Mouse (Mus musculus) stomach, embryonic 15.5 days (tissue): Measurements from ENCODE around the gene Serpina1d. TPM values are rescaled to one million over a fixed set of nuclear protein-coding genes. Genes with fewer than 3 reads are reported as not detected.
"Not testable (repeated sequence)": the region's sequence is repeated elsewhere in the genome, so short reads cannot be mapped to it uniquely, and the experiment has no call there.

Experiments used
- ATAC-seq: fragments of 200-750 bp; cut with Nextera tagmentation; 2 replicates; pipeline ENCODE4 v1.8.0; 2017; ENCODE audit warnings: low read depth, moderate number of reproducible peaks, moderate TSS enrichment; ENCODE audit not compliant: insufficient read depth, low FRiP score
- H3K27ac ChIP-seq: fragments of 300-500 bp; sonication (generic); 2 replicates; pipeline ENCODE4 v1.5.1; 2015; ENCODE audit warnings: mild to moderate bottlenecking, inconsistent platforms
- H3K27me3 ChIP-seq: fragments of 300-500 bp; sonication (generic); replicated peaks from 2 replicates; pipeline ENCODE4 v1.6.1; 2015; ENCODE audit warnings: inconsistent platforms
- H3K36me3 ChIP-seq: fragments of 300-500 bp; sonication (generic); 2 replicates; pipeline ENCODE4 v1.6.1; 2015; ENCODE audit warnings: inconsistent platforms
- H3K4me1 ChIP-seq: fragments of 300-500 bp; sonication (generic); 2 replicates; pipeline ENCODE4 v1.6.1; 2015; ENCODE audit warnings: inconsistent platforms
- H3K4me2 ChIP-seq: fragments of 300-500 bp; sonication (generic); 2 replicates; pipeline ENCODE4 v1.6.1; 2015; ENCODE audit warnings: mild to moderate bottlenecking, inconsistent platforms
- H3K4me3 ChIP-seq: fragments of 300-500 bp; sonication (generic); replicated peaks from 2 replicates; pipeline ENCODE4 v1.5.1; 2015; ENCODE audit warnings: inconsistent platforms
- H3K9ac ChIP-seq: fragments of 300-500 bp; sonication (generic); 2 replicates; pipeline ENCODE4 v1.6.1; 2015; ENCODE audit warnings: inconsistent platforms
- H3K9me3 ChIP-seq: fragments of 300-500 bp; sonication (generic); 2 replicates; pipeline ENCODE4 v1.6.1; 2016; ENCODE audit warnings: inconsistent platforms
- WGBS: fragments of 180-500 bp; shearing (Covaris S2); methylation state at CpG from one replicate; pipeline ENCODE4 v1.1.7; 2015; 5-methylcytosine and 5-hydroxymethylcytosine counted together
- polyA plus RNA-seq: library from polyadenylated mRNA; unstranded; fragments of >200 nt; fragmentation: Nextera tagmentation; extraction: Ambion mirVana; gene quantifications from 2 replicates; pipeline ENCODE4 v1.2.1, GENCODE M21; 2015

Serpina1d gene
- polyA plus RNA-seq, result 8.4 and 20.8 TPM in 2 replicates

- H3K4me1 ChIP-seq, ATAC-seq, H3K36me3 ChIP-seq, H3K4me3 ChIP-seq, H3K27ac ChIP-seq, H3K9ac ChIP-seq, H3K27me3 ChIP-seq, H3K9me3 ChIP-seq, H3K4me2 ChIP-seq: not testable (repeated sequence)
- 70% methylated on average over 6 of the region's 6 CpGs for WGBS
Measured at GRCm38 (mm10) chr12:103773246-103773851, at the start of gene Serpina1d. Gene Serpina1d, minus strand, starts transcription at chr12:103773592.

GRCm38 (mm10) chr12:103770597-103770996, 2.8 kb downstream of the Serpina1d start:
- 70% methylated on average over 1 of the region's 1 CpGs for WGBS
- not testable (repeated sequence) for H3K9me3 ChIP-seq

GRCm38 (mm10) chr12:103763083-103763482, 10.3 kb downstream of the Serpina1d start:
- H3K4me1 ChIP-seq, H3K27me3 ChIP-seq, H3K27ac ChIP-seq, H3K9me3 ChIP-seq, H3K9ac ChIP-seq, H3K36me3 ChIP-seq, ATAC-seq, H3K4me3 ChIP-seq, H3K4me2 ChIP-seq: not testable (repeated sequence)
- 78% methylated on average over 3 of the region's 3 CpGs for WGBS

More at GRCm38 (mm10) chr12:103770597-103770996, 2.8 kb downstream of the Serpina1d start:
- not testable (repeated sequence) for H3K27ac ChIP-seq, H3K4me3 ChIP-seq, H3K36me3 ChIP-seq, H3K27me3 ChIP-seq, ATAC-seq, H3K9ac ChIP-seq, H3K4me2 ChIP-seq, H3K4me1 ChIP-seq

- 87% methylated on average over 3 of the region's 3 CpGs for WGBS
- not testable (repeated sequence) for H3K36me3 ChIP-seq, H3K9me3 ChIP-seq, H3K4me1 ChIP-seq, H3K4me2 ChIP-seq, H3K27ac ChIP-seq, H3K4me3 ChIP-seq, ATAC-seq, H3K27me3 ChIP-seq, H3K9ac ChIP-seq
Measured at GRCm38 (mm10) chr12:103760316-103760715, 13.1 kb downstream of the Serpina1d start.

- not testable (repeated sequence) for ATAC-seq, H3K27ac ChIP-seq
- WGBS, result 88% methylated on average over 5 of the region's 5 CpGs
Measured at GRCm38 (mm10) chr12:103745957-103746356, 27.4 kb downstream of the Serpina1d start.

GRCm38 (mm10) chr12:103737791-103738580, 35.4 kb downstream of the Serpina1d start:
- H3K9ac ChIP-seq, H3K4me1 ChIP-seq, H3K27ac ChIP-seq, ATAC-seq, H3K27me3 ChIP-seq, H3K4me2 ChIP-seq, H3K9me3 ChIP-seq, H3K36me3 ChIP-seq, H3K4me3 ChIP-seq: not testable (repeated sequence)
- 54% methylated on average over 6 of the region's 6 CpGs for WGBS

More at GRCm38 (mm10) chr12:103745957-103746356, 27.4 kb downstream of the Serpina1d start:
- H3K36me3 ChIP-seq, H3K4me3 ChIP-seq, H3K4me1 ChIP-seq, H3K9me3 ChIP-seq, H3K9ac ChIP-seq, H3K27me3 ChIP-seq, H3K4me2 ChIP-seq: not testable (repeated sequence)

- not testable (repeated sequence) for H3K9ac ChIP-seq, H3K4me1 ChIP-seq, H3K9me3 ChIP-seq, H3K4me2 ChIP-seq, ATAC-seq, H3K4me3 ChIP-seq, H3K27ac ChIP-seq, H3K27me3 ChIP-seq, H3K36me3 ChIP-seq
- 73% methylated on average over 4 of the region's 4 CpGs for WGBS
Measured at GRCm38 (mm10) chr12:103735566-103735965, 37.8 kb downstream of the Serpina1d start.

GRCm38 (mm10) chr12:103735101-103735500, 38.3 kb downstream of the Serpina1d start:
- H3K4me3 ChIP-seq, H3K36me3 ChIP-seq, ATAC-seq, H3K27me3 ChIP-seq, H3K4me2 ChIP-seq, H3K9ac ChIP-seq, H3K9me3 ChIP-seq, H3K4me1 ChIP-seq, H3K27ac ChIP-seq: not testable (repeated sequence)
- WGBS, result 76% methylated on average over 4 of the region's 4 CpGs

Other genes starting within 250 kb of the Serpina1d start
- gene Ppp4r4, start 241.3 kb downstream of the Serpina1d start, polyA plus RNA-seq, result 1.5 and 1.8 TPM in 2 replicates
- gene Serpina10, start 142.1 kb downstream of the Serpina1d start, polyA plus RNA-seq, result 2.8 and 4.6 TPM in 2 replicates
- 300 and 304 TPM in 2 replicates for gene Serpina6, start 116.4 kb downstream of the Serpina1d start, polyA plus RNA-seq
- 0.71 and 1.3 TPM in 2 replicates for gene Serpina16, start 97.5 kb downstream of the Serpina1d start, polyA plus RNA-seq
- gene Serpina1f, start 78.1 kb downstream of the Serpina1d start, polyA plus RNA-seq, result not detected in 2 replicates
- gene Serpina1b, start 56.8 kb upstream of the Serpina1d start, polyA plus RNA-seq, result 32.1 and 70.2 TPM in 2 replicates
- 19.0 and 49.1 TPM in 2 replicates for gene Serpina1a, start 90.0 kb upstream of the Serpina1d start, polyA plus RNA-seq
- 24.9 and 26.7 TPM in 2 replicates for gene Serpina1c, start 131.3 kb upstream of the Serpina1d start, polyA plus RNA-seq
- 11.8 and 20.6 TPM in 2 replicates for gene Serpina1e, start 185.4 kb upstream of the Serpina1d start, polyA plus RNA-seq
- 0.21 and 0.87 TPM in 2 replicates for gene Serpina11, start 216.4 kb upstream of the Serpina1d start, polyA plus RNA-seq
- not detected in 2 replicates for gene Serpina9, start 240.2 kb upstream of the Serpina1d start, polyA plus RNA-seq